Mouse (Mus musculus) CD8-positive naive resting alpha-beta T cell, adult 2 months (primary cell): ENCODE results near the gene Pheta1.

Source experiments
- DNase-seq, 2 experiments: peaks; one replicate each; pipeline ENCODE4 v3.0.0; 2022; ENCODE audit warnings: low read depth in 2 of 2, low spot score in 2 of 2

Gene Pheta1

GRCm38 (mm10) chr5:121824121-121824520 is 24.7 kb upstream of the Pheta1 start:
- DNase-seq = no peak

DNA sequence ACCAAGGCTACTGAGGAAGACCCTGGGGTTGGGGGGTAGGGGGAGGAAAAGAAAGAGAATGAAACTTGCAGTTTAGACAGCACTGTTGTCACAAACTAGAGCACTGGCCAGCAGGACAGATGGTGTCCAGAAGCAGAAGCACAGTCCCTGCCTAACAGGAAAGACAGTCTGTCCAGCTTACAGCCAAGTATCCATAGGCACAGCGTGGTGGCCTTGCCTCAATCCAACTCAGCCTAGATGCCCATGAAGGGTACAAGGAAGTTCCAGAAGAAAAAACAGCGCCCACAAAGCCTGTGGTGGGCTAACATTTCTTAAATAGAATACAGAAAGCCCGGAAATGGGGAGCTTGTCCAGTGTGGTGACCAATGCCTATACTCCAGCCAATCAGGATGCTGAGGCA is 23.2 kb upstream of the Pheta1 start:
- no peak for DNase-seq

DNA sequence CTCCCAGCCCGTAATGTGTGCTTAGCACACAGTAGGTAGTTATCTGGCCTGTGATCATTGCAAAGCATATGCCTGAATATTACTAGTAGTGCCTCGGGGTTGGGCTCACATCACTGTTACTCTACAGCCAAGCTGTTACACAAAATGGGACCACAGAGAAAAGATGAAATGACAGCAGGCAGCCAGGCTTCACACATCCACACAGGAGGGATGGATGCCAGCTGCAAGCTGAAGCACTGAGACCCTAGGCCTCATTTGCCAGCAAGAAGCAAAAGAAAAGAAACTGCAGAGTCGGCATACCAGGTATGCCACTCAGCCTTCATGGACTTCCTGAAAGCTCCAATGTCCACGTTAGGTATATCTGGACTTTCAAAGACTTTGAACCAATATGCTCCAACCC is 20.9 kb upstream of the Pheta1 start:
- DNase-seq = no peak

DNA sequence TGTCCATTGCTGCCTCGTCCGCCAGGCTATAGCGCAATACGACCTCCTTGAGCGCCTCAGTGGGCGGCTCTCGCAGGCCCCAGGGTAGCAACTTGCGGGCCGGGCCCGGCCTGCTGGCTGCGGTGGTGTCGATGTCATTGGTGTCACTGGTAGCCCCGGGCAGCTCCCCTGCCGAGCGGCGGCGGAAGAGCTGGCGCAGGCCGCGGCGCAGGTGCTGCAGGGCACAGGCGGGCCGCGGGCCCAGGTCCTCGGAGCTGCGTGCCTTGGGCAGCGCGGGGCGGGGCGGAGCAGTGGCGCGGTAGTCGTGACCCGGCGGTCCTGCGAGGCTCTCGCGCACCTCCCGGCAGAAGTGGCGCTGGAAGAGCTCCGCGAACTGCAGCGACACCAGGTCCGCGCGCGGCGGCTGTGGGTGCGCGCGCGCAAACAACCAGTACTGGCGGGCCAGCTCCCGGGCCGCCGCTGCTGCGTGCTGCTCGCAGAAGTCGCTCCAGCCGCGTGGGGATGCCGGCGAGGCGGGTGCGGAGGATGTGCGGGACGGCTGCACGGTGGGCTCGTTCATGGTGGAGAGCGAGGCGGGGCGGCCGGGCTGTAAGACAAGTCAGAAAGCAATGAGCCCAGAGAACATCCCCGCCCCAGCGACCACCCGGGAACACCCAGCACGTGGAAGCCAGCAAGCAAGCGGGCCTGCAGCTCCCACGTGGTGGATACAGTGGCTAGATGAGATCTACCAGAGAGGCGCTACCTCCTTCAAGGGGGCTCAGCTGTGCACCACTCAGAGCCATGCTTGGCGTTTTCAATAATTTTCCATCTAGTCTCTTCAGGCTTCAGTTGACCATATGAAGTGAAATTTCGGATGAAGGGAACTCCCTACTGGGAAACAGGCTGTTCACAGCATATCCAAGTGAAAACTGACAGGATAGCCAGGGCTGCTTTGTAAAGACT is 20.0 kb upstream of the Pheta1 start:
- DNase-seq = no peak

DNA sequence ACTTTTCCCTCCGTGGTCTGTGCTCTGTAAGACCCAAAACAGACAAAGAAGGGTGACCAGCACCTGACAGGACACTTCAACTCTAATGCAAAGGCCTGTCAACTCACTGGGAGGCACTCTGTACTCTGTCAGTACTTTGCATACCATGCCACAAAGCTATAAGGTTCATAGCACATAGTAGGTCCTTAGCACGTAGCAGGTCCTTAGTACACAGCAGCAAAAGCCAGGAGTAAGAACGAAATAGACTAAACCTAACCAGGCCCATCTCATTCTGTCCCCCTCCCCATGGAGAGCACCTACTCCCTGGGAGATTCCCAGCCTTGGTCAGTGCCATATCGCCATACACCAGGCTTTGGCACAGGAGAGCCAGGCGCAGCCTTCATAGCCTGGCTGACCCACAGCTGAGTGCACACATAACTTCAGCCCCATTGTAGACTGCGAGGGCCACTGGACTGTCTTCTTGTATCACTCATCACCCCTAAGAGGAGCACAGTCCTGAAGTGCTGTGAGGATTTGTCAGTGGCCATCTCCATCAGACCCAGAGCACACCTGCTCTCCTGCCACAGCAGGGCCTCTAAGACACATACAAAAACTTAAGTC is 17.7 kb upstream of the Pheta1 start:
- DNase-seq = no peak

DNA sequence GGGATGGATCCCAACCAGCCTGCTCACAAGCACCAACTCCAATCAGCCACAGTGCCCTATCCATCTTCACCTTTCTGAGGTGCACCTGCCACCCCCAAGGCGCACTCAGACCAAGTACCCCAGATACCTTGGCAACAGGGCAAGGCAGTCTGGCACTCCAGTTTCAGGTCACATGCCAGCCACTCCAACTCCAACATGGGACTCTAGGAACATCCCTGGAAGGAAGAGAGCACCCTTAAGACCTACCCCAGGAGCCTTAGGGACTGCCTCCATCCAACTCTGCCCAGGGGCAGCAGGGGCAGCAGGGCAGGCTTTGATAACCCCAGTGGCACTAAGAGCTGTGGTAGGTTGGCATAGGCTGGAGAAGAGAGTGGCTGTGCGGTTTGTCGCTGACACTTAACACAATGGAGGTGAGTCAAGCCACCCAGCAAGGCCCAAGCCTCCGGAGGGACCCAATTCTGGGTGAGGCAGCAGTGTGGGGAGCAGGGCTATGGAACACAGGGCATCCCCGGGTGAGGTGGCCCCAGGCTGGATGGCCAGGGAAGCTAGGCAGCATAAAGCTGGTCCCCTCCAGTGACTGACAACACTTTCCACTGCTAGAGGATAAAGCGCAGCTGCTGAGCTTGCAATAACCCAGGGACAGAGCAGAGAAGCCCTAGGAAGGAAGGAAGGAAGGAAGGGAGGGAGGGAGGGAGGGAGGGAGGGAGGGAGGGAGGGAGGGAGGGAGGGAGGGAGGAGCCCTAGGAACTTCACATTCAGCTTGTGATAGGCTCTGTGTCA is 16.2 kb upstream of the Pheta1 start:
- no peak for DNase-seq

DNA sequence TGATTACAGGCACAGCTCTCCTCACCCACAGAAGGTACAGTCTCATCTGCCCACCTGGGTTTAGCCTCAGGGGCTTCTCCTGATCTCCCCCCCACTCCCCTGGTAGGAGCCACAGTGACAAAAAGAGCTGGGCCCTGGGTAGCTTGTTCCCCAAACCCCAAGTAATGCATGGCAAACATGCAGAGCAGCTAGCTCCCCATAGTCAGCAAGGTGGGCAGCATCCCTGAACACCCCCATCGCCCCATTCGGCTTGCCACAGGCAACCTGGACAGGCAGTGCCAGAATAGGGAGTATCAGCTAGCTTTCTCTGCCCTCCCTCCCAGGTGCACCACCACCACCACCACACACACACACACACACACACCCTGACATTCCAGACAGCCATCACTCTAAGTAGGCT is 15.6 kb upstream of the Pheta1 start:
- DNase-seq = no peak

DNA sequence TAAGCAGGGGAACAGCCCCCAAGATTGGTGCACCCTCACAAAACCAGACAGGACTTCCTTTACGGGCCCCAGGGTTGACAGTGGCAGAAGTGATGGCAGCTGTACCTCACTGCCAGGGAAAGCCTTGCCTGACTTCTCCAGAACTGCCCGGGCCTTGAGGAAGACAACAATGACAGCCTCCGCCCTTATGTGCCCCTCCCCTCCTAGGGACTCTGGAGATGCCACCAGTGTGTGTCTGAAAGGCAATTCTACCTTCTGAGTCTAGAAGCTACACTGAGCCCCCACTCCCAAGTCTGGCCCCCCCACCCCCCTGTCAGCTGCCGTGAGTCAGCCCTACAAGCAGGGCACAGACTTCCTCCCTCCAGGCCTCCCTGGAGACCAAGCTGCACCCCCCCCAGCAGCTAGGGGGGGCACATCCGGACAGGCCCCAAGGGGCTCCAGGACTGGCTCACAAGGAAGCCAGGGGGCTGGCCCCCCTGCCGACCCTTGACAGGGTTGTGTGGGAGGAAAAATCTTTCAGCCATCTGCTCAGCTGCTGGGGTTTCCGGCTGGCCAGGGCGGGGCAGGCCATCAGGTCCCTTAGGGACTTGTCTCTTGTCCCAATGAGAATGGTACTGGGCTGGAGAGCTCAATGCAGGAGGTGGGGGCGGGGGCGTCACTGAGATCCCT is 15.1 kb upstream of the Pheta1 start:
- DNase-seq = no peak

GRCm38 (mm10) chr5:121834241-121834606 is 14.6 kb upstream of the Pheta1 start:
- DNase-seq = no peak

DNA sequence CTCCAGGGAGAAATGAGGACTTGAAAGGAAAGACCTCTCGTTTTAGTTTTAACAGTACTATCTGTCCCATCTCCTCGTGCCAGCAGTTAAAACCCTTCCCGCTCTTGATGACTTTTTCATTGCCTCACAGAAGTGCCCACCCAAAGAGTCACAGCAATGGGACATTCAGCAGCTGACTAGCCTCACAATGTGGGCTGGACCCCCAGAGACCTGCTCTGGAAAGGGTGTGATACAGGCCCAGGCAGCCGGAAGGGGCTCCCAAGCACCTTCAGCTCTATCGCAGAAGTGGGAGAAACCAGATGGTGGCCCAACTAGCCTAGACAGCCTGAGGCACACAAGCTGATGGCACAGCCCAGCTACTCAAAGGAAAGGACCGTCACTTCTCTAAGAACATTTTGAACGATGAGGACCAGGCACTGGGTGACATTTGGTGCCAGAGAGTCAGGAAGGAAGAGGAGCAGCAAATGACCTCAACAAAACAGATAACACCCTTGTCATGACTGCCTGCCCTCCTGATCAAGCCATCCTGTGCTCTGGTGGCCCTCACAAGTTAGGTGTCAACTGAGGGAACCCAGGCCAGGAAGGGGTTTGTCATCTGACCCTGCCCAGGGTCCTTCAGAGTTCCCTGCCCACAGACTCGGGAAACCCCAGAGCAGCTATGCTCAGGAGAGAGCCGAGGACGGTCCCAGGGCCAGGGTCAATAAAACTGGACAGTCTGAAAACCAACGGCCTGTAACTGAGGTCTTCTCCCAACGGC is 13.6 kb upstream of the Pheta1 start:
- DNase-seq = no peak

DNA sequence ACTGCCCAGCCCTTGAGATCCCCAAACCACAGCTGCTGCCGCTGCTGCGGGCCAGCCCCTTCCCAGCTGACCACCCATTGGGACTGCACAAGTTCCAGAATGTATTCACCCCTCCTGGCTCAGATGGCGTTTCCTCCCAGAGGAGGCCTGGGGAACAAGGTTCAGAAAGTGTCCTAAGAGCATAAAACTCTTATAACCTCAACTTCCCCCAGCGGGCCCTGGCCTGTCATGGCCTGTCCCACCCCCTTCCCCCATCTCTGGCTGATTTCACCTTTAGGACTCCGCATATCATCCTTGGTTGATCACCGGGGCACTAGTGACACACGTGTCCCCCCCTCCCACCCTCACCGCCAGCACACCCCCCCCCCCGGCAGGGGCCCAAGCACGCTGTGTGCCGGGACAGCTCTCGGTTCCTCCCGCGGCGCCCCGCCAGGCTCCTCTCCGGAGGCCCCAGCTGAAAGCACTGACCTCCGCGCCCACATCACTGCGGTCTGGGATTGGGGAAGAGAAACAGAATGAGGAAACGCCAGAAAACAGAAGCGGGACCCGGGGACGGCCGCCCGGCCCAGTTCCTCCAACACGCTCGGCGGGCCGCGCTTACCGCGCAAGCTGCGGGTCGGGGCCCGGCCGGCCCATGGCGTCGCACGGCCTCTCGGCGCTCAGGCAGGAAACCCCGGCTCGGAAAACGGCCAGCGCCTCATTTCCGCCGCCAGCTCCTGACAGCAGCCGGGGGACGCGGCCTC is 12.7 kb upstream of the Pheta1 start:
- no peak for DNase-seq

- DNase-seq = peak; percentile 87 to 90
Observed at GRCm38 (mm10) chr5:121836692-121837415, 11.9 kb upstream of the Pheta1 start.

- no peak for DNase-seq
Observed at GRCm38 (mm10) chr5:121837441-121838340, 11.1 kb upstream of the Pheta1 start, which contains the start of gene Sh2b3. Sh2b3 (minus strand) TSS chr5:121837646.

- peak; percentile 48 to 51 for DNase-seq
Observed at GRCm38 (mm10) chr5:121838341-121839127, 10.2 kb upstream of the Pheta1 start.

- DNase-seq = no peak
Observed at GRCm38 (mm10) chr5:121839128-121839473, 9.7 kb upstream of the Pheta1 start.

DNA sequence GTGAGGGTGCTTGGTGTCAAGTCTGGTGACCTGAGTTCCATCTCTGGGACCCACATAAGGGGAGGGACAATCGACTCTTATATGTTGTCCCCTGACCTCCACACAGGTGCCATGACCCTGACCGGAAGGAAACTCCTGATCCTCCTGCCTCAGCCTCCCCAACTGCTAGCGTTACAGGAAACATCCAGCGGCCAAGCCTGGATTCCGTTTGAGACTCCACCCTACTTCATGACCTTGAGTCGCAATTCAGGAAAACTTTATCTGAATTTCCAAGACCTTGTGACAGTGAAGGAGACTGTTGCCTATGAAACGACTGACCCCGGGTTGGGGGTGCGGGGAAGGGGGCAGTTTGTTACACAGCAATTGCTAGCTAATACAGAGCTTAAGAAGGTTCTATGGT is 7.3 kb upstream of the Pheta1 start:
- DNase-seq = no peak

GRCm38 (mm10) chr5:121841973-121842372 is 6.8 kb upstream of the Pheta1 start:
- DNase-seq = no peak
